Mouse (Mus musculus) hindbrain, embryonic 13.5 days (tissue): ENCODE measurements at regions not wholly inside any gene's neighbourhood (a gene's known extent, or its start where the extent isn't known, plus 50 kb on each side); places are given as distances from the start of the nearest gene placed in this dataset.
A peak's percentile ranks its signal among the peaks of the same experiment; 100 is the strongest.

Experiments used
- ATAC-seq: fragments of 200-750 bp; cut with Nextera tagmentation; 2 replicates; pipeline ENCODE4 v1.8.0; 2017; ENCODE audit warnings: moderate TSS enrichment; ENCODE audit not compliant: low FRiP score
- H3K27ac ChIP-seq: fragments of 300-500 bp; sonication (generic); 2 replicates; pipeline ENCODE4 v1.5.1; 2015; ENCODE audit warnings: inconsistent platforms, mild to moderate bottlenecking, moderate library complexity
- H3K27me3 ChIP-seq: fragments of 300-500 bp; sonication (generic); 2 replicates; pipeline ENCODE4 v1.6.1; 2015; ENCODE audit warnings: mild to moderate bottlenecking, inconsistent platforms
- H3K36me3 ChIP-seq: fragments of 300-500 bp; sonication (generic); 2 replicates; pipeline ENCODE4 v1.6.1; 2015; ENCODE audit warnings: mild to moderate bottlenecking, inconsistent platforms
- H3K4me1 ChIP-seq: fragments of 300-500 bp; sonication (generic); replicated peaks from 2 replicates; pipeline ENCODE4 v1.6.1; 2015; ENCODE audit warnings: inconsistent platforms
- H3K4me2 ChIP-seq: fragments of 300-500 bp; sonication (generic); 2 replicates; pipeline ENCODE4 v1.6.1; 2015; ENCODE audit warnings: inconsistent platforms, mild to moderate bottlenecking, moderate library complexity
- H3K4me3 ChIP-seq: fragments of 300-500 bp; sonication (generic); 2 replicates; pipeline ENCODE4 v1.5.1; 2015; ENCODE audit warnings: mild to moderate bottlenecking, inconsistent platforms
- H3K9ac ChIP-seq: fragments of 300-500 bp; sonication (generic); 2 replicates; pipeline ENCODE4 v1.6.1; 2015; ENCODE audit warnings: mild to moderate bottlenecking, inconsistent platforms
- H3K9me3 ChIP-seq: fragments of 300-500 bp; sonication (generic); 2 replicates; pipeline ENCODE4 v1.6.1; 2016; ENCODE audit warnings: inconsistent platforms
- WGBS: fragments of 180-500 bp; shearing (Covaris S2); methylation state at CpG from one replicate; pipeline ENCODE4 v1.1.7; 2015; 5-methylcytosine and 5-hydroxymethylcytosine counted together

DNA sequence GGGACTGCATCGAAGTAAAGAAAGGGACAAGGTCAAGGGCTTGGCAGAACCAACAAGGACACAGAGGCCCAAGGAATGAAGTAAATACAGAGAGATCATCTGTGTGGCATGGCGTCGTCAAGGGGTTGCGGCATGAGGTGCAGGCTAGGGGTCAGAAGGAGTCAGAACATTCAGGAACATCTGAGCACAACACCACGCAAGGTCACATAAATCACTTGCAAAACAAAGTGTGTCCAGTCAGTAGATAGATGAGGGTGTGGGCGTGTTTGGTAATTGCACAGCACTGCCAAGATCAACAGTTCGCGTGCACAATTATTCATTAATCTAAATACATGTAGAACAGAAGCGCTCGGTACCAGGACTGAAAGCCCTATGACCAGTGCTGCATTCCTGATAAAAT lies 52.0 kb upstream of the Zfp648 start:
- ATAC-seq = no peak
- Histone ChIP-seq H3K4me1 (peaks cover 12% of the 10 kb centered on the region), H3K27me3 (no peaks in the 10 kb centered on the region), H3K4me3 (no peak overlapping the region), H3K27ac (no peak overlapping the region), H3K4me2 (no peak overlapping the region), H3K36me3 (no peaks in the 10 kb centered on the region), H3K9me3 (no peaks in the 10 kb centered on the region), H3K9ac (no peak overlapping the region)
- 84% methylated on average over 10 of the region's 10 CpGs for WGBS

DNA sequence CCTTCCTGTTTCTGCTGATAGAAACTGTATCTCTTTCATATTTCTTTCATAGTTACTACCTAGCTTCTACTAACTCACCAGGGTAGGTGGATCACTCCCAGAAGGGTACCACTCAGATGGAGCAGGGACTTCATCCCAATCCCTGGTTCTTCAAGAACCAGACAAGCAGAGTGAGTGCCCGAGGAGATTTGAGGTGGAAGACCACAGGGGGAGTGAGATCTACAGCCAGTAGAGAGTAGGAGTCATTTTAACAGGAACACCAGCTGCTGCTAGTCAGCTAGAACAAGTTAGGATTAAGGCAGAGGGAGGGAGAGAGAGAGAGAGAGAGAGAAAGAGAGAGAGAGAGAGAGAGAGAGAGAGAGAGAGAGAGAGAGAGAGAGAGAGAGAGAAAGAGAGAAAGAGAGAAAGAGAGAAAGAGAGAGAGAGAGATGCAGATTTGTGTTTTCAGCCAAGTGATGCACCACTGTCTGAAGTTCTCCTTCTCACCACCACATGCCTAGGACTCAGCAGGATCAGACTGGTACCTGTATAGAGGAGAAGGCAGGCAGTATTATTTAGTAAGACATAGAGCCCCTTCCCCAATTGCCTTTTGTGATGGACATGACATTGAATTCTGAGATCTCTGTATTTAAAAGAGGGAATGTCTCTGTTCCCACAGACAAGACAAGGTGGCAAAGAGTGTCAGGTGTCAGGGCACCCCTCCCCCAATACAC lies 51.4 kb upstream of the Zfp648 start:
- 75% methylated on average over 1 of the region's 1 CpGs for WGBS
- Histone ChIP-seq H3K9me3 (no peaks in the 10 kb centered on the region), H3K4me3 (no peak overlapping the region), H3K36me3 (no peaks in the 10 kb centered on the region), H3K27ac (peak overlapping the region; percentile 69), H3K27me3 (no peaks in the 10 kb centered on the region), H3K4me1 (peaks cover 12% of the 10 kb centered on the region), H3K9ac (peak overlapping the region; percentile 49; the same call in 1 of the 2 replicates), H3K4me2 (0 out of 2 replicates have a peak overlapping the region, but pooled peaks have one; percentile 15)
- peak; percentile 68 for ATAC-seq

DNA sequence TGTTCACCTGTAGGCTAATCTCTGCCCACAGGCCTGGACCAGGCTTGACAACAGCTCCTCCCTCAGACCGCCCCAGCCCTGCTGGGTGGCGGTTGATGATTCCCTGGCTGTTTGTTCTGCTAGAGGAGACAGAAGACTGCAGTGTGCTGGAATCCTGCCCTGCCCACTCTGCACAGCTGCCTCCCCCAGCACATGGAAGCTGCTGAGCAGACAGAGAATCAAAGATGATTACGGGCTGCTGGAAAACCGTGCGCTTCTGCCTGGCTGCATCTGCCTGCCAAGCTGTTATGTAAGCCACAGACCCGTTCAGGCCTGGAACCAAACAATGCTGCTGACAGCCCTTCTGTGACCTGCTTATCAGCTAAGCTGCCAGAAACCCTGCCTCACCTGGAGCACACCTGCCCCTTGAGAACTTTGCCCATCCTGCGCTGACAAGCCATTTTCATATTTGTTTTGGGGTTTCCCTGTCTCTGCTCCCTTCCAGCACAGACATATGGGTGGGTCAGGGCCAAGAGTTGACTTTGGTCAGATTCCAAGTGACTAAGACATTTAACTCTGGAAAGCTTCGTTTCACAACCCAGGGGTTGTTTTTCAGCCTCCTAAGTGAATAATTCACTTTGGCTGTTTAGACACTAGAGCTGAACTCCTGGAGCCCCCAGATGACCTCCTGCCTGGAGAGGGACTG lies 50.7 kb upstream of the Zfp648 start:
- 20% methylated on average over 8 of the region's 8 CpGs for WGBS
- peak overlapping the region; percentile 49; the same call in 1 of the 2 replicates for H3K9ac ChIP-seq
- peak; percentile 92 for ATAC-seq
- no peaks in the 10 kb centered on the region for H3K9me3 ChIP-seq
- no peak overlapping the region for H3K4me3 ChIP-seq
- peak overlapping the region; percentile 69 for H3K27ac ChIP-seq
- H3K27me3 ChIP-seq = no peaks in the 10 kb centered on the region
- H3K4me2 ChIP-seq = 0 out of 2 replicates have a peak overlapping the region, but pooled peaks have one; percentile 15
- H3K36me3 ChIP-seq = no peaks in the 10 kb centered on the region
- peaks cover 12% of the 10 kb centered on the region for H3K4me1 ChIP-seq
